Mouse (Mus musculus) megakaryocyte progenitor cell, adult 5-6 weeks (primary cell): ENCODE measurements around the gene Sgk2. TPM values are rescaled to one million over a fixed set of nuclear protein-coding genes. Genes with fewer than 3 reads are reported as not detected.

Experiments
- ATAC-seq: replicated peaks from 2 replicates; pipeline ENCODE4 v1.8.0; 2016; ENCODE audit warnings: mild to moderate bottlenecking, moderate TSS enrichment, inconsistent platforms; ENCODE audit not compliant: poor library complexity
- total RNA-seq, 2 experiments: library from RNA; stranded (forward) in 1 of 2; stranded (reverse) in 1 of 2; fragments of 157-497, 149-512 nt in 1 of 2; fragments of 200-1000 nt in 1 of 2; gene quantifications; 2 replicates each; pipeline versions ENCODE4 v1.2.3 to v1.2.4; 2015 to 2017

Gene Sgk2
- total RNA-seq, 2 experiments from 2014 or later = not detected

DNA sequence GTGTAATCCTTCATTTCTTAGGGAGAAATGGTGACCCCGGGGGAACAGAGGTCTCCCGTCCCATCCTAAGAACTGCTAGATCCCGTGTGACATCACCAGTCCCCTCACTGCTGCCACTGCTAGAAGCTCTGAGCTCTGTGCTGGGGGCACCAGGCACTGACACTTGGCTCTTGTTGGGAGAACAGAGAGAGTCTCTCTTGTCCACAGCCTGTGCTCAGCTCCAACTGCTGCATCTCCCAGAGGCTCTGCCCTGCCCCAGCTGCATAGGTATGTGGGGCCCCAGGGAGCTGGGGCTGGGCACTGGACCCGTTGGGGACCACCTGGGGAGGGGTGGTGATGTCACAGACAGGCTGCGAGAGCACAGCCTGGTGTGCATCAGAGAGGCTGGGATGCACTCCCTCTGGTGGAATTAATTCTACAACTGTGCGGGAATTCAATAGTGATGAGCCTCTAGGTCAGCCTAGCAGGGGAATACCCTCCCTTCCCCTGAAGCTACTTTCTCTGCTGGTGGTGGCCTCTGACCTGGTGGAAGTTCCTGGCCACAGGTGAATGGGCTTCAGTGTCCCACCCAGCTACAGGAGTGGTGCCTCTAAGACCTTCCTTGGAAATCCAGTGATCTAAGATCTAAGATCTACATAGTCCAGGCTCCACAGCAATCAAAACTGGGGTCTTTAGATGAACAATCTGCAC, 4.4 kb downstream of the Sgk2 start:
- ATAC-seq = no peak

DNA sequence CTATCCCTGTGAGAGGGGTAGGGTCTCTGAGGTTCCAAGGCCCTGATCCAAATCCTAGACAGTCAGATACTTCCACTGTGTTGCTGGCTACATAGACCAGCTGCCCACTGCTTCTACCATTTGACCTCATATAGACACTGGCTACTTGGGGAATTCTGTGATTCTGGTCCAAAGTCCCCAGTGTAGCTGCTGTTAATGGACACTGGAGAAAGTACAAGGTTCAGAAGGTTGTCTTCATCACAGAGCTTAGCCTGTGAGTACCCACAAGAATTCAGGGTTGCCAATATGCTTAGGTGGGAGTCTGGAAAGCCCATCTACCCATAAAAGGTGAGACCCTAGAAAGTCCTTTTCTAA, 4.9 kb downstream of the Sgk2 start:
- ATAC-seq = no peak

GRCm38 (mm10) chr2:162993881-162994616, 6.9 kb downstream of the Sgk2 start:
- ATAC-seq = no peak

DNA sequence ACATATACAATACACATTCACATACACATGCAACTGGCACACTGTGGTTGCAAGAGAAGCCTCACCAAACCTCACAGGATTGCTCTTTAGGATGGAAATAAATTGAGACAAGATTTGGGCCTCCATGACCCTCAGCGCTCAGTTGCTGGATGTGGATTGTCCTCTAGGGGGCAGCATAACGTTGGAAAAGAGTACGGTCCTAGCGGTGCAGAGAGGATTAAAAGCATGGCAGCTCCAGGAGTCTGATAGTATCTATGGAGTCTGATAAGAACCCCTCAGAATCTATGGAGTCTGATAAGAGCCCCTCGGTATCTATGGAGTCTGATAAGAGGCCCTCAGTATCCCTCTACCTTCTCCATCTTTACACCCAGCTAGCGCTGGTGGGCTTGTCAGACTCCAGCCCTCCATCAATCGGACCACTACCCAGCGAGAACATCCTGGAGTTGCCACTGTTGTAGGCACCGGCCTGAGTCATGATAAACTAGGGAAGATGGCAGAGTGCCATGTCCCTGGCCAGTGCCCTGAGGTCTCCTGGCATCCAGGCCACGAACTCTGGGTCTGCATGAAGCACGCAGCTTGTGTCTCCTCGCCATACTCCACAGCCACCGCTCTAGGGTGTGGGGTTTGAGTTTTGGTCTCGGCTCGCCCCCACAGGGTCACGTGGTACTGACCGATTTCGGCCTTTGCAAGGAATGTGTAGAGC, 11.5 kb downstream of the Sgk2 start:
- peak; percentile 90 for ATAC-seq

DNA sequence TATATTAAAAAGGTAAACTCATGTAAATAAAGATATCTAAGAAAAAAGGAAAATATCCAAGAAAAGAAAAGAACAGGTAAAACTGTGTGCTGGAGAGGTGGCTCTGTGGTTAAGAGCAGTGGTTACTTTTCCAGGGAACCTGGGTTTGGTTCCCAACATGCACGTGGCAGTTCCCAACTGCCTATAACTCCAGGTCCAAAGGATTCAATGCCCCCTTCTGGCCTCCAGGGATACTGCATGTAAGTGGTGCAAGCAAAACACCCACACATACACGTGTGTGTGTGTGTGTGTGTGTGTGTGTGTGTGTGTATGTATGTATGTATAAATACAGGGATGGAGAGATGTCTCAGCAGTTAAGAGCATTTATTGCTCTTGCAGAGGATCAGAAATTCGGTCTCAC, 12.6 kb downstream of the Sgk2 start:
- peak; percentile 82 for ATAC-seq

DNA sequence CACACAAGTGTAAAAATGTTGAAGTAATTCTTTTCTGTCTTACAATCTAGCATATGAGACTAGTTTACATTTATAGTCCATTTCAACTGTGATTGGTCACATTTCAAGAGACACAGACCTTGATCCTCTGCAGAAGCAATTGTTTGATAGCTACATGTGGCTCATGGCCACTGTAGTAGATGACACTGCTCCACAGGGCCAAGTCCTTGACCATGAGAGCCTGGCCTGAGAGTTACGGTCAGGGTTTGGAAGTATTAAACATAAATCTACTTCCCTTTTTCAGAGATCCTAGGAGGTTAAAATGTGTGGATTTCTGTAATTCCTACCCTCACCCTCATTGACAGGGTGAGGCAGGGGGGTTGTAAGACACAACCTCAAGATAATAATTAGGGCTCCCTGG, 13.9 kb downstream of the Sgk2 start:
- ATAC-seq = no peak

DNA sequence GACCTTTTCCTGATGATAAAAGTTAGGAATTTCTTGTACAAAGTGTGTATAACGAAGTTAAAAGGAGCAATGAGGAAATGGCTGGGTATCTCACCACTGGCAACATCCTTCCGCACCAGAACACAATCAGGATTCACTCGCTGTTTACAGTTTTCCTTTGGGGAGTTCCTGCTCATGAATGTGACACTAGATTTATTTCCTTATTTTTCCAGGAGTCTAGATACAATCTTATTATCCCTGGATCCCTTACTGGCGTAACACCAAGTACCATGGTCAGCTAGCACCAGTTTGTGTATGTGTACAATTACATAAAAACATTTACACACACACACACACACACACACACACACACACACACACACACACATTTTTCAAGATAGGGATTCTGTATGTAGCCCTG, 20.2 kb downstream of the Sgk2 start:
- ATAC-seq = no peak

GRCm38 (mm10) chr2:163016916-163017743, 30.0 kb downstream of the Sgk2 start, which contains the start of gene Ift52:
Gene Ift52 (plus strand): TSS chr2:163017354.
- peak; percentile 95 for ATAC-seq

DNA sequence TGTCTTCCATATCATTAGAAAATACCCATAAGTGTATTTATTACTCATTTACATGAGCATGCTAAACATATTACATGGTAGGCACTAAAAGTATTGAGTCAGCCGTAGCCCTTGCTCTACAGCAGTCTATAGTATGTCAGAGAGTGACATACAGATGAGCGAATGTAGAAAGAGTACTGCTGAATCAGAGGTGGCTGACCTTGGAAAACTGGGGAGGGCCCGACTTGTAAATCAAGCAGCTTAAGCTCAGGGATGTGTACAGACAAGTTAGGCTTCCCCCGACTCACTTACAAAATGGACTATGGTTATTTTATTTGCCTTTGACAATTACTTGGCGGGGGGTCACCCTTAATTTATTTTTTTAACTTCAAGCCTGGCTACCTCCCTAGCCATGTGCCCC, 44.2 kb downstream of the Sgk2 start:
- no peak for ATAC-seq

GRCm38 (mm10) chr2:163031757-163032156, 44.6 kb downstream of the Sgk2 start:
- no peak for ATAC-seq

- ATAC-seq = no peak
Observed at GRCm38 (mm10) chr2:163032622-163033021, 45.5 kb downstream of the Sgk2 start.

GRCm38 (mm10) chr2:163039940-163040339, 52.8 kb downstream of the Sgk2 start:
- ATAC-seq = peak; percentile 37; the same call in 1 of the 2 replicates

GRCm38 (mm10) chr2:163048125-163048524, 61.0 kb downstream of the Sgk2 start:
- peak; percentile 97 for ATAC-seq

GRCm38 (mm10) chr2:163049116-163049515, 62.0 kb downstream of the Sgk2 start:
- no peak for ATAC-seq

DNA sequence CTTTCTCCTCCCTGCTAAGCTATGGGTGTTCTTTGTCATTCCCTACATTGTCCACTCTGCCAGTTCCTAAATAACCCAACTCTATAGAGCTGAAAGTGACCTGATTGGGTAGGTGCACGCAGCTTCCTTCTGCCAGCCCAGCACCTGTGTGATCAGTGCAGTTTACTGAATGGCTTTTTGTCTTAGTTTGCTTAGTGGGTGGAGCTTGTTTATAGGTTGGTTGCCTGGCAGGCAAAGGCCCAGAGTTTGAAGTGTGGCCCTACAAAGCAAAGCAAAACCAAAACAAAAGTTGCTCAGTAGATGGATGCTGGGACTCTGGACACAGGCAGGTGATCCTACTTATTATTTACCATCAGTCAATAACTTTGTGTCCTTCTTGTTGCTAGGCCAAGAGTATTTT, 64.6 kb downstream of the Sgk2 start:
- ATAC-seq = no peak

- ATAC-seq = no peak
Observed at GRCm38 (mm10) chr2:163052101-163052500, 65.0 kb downstream of the Sgk2 start.

GRCm38 (mm10) chr2:163052826-163053225, 65.7 kb downstream of the Sgk2 start:
- ATAC-seq = no peak

GRCm38 (mm10) chr2:163054335-163054840, 67.3 kb downstream of the Sgk2 start, which contains the start of gene Mybl2:
Gene Mybl2 (plus strand): TSS chr2:163054687.
- peak; percentile 93 for ATAC-seq

DNA sequence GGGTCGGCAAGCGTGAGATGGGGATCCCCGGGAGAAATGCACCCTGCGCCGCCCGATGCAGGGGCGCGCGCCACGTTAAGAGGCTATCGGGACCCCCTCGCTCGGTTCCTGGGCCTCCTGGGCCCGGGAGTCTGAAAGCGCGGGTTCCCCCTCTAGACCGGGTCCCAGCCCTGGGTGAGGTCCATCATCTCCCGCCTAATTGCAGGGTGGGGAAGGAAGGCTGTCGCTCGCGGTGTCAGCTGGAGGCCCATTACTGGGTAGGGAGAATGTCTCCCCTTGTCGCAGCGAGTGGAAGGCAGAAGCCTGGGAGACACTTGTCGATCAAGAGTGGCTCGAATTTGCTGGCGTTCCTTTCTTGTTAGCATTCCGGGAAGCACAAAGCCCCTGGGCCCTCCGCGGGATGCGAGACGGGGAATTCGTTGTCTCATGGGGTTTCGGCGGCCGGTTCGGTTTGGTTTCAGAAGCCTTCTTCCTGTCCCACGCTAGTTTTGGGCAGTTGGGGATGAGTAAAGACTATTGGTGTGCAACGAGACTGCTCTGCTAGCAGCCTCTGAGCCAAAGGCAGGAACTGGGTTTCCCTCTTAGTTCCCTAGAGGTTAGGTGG, 67.9 kb downstream of the Sgk2 start:
- ATAC-seq = peak; percentile 29

GRCm38 (mm10) chr2:163055715-163056114, 68.6 kb downstream of the Sgk2 start:
- peak; percentile 38 for ATAC-seq
